Mouse (Mus musculus): ENCODE data around the gene Rbm3. TPM values are rescaled to one million over a fixed set of nuclear protein-coding genes. Genes with fewer than 3 reads are reported as not detected.
A peak's percentile ranks its signal among the peaks of the same experiment; 100 is the strongest.

The Rbm3 gene
- polyA plus RNA-seq, 1 experiment, result 92.3 TPM

DNA sequence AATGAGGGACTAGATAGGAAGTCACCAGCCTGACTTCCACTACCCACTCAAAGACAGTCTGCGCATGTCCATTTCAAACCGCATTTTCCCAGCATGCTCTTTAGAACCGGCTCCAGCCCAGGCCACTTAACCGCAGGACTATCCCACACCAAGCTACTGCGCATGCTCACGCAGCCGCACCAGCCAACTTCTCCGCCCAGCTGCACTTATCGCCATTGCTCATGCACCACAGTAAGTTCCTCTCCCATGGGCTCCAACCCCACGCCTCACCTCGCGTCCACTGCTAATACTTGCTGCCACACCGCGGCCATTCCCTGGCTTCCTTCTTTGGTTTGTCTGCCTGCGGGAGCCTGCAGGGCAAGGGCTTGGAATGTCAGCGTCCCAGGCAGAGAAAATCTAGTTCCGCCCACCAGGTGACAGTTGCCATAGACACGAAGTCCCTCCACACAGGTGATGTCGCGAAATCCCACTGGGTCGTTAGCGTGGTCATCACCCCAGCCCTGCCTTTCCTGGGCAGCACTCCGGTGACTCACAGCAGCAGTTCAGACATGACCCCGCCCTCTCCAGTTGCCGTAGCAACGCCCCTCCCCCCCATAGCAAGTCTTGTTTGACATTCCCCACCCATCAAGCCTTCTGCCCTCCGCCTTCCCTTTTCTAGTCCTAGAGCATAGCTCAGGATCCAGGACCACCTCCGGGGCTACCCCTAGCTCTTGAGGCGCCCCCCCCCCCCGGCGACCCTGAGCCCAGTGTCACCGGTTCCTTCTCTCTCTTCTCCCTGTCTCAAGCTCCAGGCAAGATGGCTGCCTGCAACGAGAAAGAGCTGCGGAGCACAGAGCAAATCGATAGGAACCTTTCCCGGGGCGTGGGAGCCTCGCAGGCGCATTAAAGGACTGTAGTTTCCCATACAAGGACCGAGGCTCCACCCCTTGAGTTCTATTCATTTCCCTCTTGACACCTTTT, 13.4 kb downstream of the Rbm3 start, which contains the start of gene Wdr13:
Gene Wdr13 (minus strand): TSS at position 876 of the 960 bp plus-strand sequence.
- TF ChIP-seq CTCF (IDR thresholded peaks at IDR 0.05; ENCODE audit: insufficient read depth, low read length) (no peak), POLR2A (IDR thresholded peaks at IDR 0.05; ENCODE audit: borderline replicate concordance, extremely low read depth, low read depth, low read length) (peak; percentile 88; the same call in 1 of the 2 replicates)
- WGBS, result 23% methylated on average over 40 of the region's 40 CpGs
- peak; percentile 75 for DNase-seq
- peak within 1 kb of the TSS; percentile 89 for H3K4me3 ChIP-seq (replicated peaks; ENCODE audit: extremely low read depth, low read depth, low read length)
- peaks cover 2% of the 10 kb centered on the region; the same call in 1 of the 2 replicates for H3K4me1 ChIP-seq (ENCODE audit: control insufficient read depth, insufficient read depth, low read length)

DNA sequence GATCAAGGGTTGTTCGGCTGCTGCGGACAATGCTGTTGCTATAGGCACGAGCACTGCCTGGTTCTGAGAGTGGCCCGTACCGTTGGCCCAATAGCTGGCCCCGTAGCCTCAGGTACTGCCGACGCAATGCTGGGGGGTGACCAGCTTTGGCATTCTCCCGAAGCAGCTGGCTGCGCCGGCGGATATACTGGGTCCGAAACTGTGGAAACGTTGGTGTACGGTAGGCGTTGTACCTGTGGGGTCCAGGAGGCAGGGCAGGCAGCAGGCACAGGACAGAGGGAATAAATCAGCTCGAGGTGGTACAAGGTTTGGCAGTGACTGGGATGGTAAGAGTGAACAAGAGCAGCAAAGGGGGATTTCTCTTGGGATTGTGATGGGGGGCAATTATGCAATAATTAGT, 14.3 kb downstream of the Rbm3 start:
- TF ChIP-seq POLR2A (IDR thresholded peaks at IDR 0.05; ENCODE audit: borderline replicate concordance, extremely low read depth, low read depth, low read length) (no peak), CTCF (IDR thresholded peaks at IDR 0.05; ENCODE audit: insufficient read depth, low read length) (no peak)
- Histone ChIP-seq H3K4me3 (replicated peaks; ENCODE audit: extremely low read depth, low read depth, low read length) (no peak overlapping the region), H3K4me1 (ENCODE audit: control insufficient read depth, insufficient read depth, low read length) (peaks cover 2% of the 10 kb centered on the region; the same call in 1 of the 2 replicates)
- no peak for DNase-seq
- WGBS, result 86% methylated on average over 17 of the region's 17 CpGs

GRCm38 (mm10) chrX:8125235-8125634, 20.4 kb downstream of the Rbm3 start:
- no peak for DNase-seq
- WGBS, result 69% methylated on average over 7 of the region's 7 CpGs
- H3K4me3 ChIP-seq (replicated peaks; ENCODE audit: extremely low read depth, low read depth, low read length), result no peak overlapping the region
- no peaks in the 10 kb centered on the region for H3K4me1 ChIP-seq (ENCODE audit: control insufficient read depth, insufficient read depth, low read length)
- no peak for TF ChIP-seq POLR2A (IDR thresholded peaks at IDR 0.05; ENCODE audit: borderline replicate concordance, extremely low read depth, low read depth, low read length)
- TF ChIP-seq CTCF (IDR thresholded peaks at IDR 0.05; ENCODE audit: insufficient read depth, low read length), result peak; percentile 21; the same call in 1 of the 2 replicates

DNA sequence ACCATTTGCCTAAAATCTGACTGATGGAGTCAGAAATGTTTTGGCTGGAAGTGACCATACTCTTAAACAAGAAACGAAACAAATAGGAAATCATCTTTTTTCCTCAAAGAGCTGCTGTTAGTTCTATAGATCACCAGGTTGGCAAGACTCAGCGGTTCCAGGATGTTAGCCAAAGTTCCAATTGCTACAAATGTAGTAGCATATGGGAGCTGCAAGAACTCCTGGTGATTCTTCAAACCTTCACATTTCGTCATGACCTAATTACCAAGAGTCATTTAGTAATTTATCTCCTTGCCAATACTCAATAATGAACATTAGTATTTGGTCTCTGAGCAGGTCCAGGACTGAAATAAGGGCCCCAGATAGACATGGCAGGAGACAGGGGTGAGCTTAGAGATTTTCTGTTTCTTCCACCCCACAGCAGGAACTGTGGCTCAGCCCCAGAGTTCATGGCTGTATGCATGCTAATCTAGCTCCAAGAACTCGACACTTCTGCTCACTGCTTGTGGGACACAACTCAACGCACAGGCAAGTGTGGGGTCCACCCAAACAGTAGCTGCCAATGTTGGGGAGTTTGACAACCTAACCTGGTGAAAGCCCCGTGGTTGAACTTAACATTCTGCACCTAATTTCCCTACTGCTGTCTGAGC, 21.7 kb downstream of the Rbm3 start:
- no peak overlapping the region for H3K4me3 ChIP-seq (replicated peaks; ENCODE audit: extremely low read depth, low read depth, low read length)
- 70% methylated on average over 6 of the region's 6 CpGs for WGBS
- no peak for DNase-seq
- TF ChIP-seq CTCF (IDR thresholded peaks at IDR 0.05; ENCODE audit: insufficient read depth, low read length), result no peak
- no peak for TF ChIP-seq POLR2A (IDR thresholded peaks at IDR 0.05; ENCODE audit: borderline replicate concordance, extremely low read depth, low read depth, low read length)
- no peaks in the 10 kb centered on the region for H3K4me1 ChIP-seq (ENCODE audit: control insufficient read depth, insufficient read depth, low read length)

GRCm38 (mm10) chrX:8117264-8117663, 28.4 kb downstream of the Rbm3 start:
- no peak for DNase-seq
- no peaks in the 10 kb centered on the region for H3K4me1 ChIP-seq (ENCODE audit: control insufficient read depth, insufficient read depth, low read length)
- TF ChIP-seq POLR2A (IDR thresholded peaks at IDR 0.05; ENCODE audit: borderline replicate concordance, extremely low read depth, low read depth, low read length), result no peak

GRCm38 (mm10) chrX:8115275-8115674, 30.4 kb downstream of the Rbm3 start:
- no peaks in the 10 kb centered on the region for H3K4me1 ChIP-seq (ENCODE audit: control insufficient read depth, insufficient read depth, low read length)
- TF ChIP-seq CTCF (IDR thresholded peaks at IDR 0.05; ENCODE audit: insufficient read depth, low read length), result no peak
- no peak for TF ChIP-seq POLR2A (IDR thresholded peaks at IDR 0.05; ENCODE audit: borderline replicate concordance, extremely low read depth, low read depth, low read length)
- no peak overlapping the region for H3K4me3 ChIP-seq (replicated peaks; ENCODE audit: extremely low read depth, low read depth, low read length)
- DNase-seq, result no peak
- 67% methylated on average over 4 of the region's 4 CpGs for WGBS

More at GRCm38 (mm10) chrX:8117264-8117663, 28.4 kb downstream of the Rbm3 start:
- no peak overlapping the region for H3K4me3 ChIP-seq (replicated peaks; ENCODE audit: extremely low read depth, low read depth, low read length)

DNA sequence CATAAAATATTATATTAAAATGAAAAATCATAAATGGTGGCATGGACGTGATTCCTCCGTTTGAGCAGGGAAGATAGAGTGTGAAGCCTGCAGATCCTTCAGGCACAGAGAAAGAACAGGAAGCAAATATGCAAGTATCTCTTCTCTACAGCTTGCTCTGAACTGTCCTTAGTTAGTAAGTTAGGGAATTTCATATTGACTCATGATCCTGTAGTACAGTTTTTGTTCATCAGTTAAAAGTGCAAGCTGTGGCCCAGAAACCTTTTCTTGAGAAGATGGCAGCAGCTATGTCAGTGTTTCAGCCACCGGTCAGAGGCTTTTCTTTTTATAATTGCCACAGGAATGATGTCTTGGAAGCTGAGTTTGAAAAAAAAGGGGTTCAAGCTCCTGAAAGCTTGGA, 40.7 kb downstream of the Rbm3 start:
- WGBS, result 90% methylated on average over 3 of the region's 3 CpGs
- Histone ChIP-seq H3K4me1 (ENCODE audit: control insufficient read depth, insufficient read depth, low read length) (no peaks in the 10 kb centered on the region), H3K4me3 (replicated peaks; ENCODE audit: extremely low read depth, low read depth, low read length) (no peak overlapping the region)
- DNase-seq, result no peak
- TF ChIP-seq CTCF (IDR thresholded peaks at IDR 0.05; ENCODE audit: insufficient read depth, low read length) (no peak), POLR2A (IDR thresholded peaks at IDR 0.05; ENCODE audit: borderline replicate concordance, extremely low read depth, low read depth, low read length) (no peak)

DNA sequence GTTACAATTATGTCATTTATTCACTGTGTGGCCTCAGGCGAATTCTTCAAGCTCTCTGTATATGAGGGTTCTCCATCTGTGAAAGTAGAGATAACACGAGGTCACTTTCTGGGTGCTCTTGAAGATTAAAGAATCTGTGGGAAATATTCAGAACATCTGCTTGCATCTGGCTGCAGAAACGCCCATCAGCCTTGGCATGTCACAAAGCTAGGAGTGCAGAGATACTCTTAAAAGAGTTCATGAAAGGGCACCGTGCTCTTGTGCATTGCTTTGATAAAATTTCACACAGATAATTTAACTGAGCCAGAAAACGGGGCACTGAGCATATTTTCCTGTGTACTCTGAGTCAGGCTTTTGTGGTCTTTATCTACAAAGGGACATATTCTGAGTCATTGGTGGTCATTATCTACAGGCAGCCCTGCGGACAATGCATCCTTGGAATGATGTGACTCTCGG, 43.4 kb downstream of the Rbm3 start:
- WGBS, result 56% methylated on average over 7 of the region's 7 CpGs
- DNase-seq, result no peak
- Histone ChIP-seq H3K4me1 (ENCODE audit: control insufficient read depth, insufficient read depth, low read length) (no peaks in the 10 kb centered on the region), H3K4me3 (replicated peaks; ENCODE audit: extremely low read depth, low read depth, low read length) (no peak overlapping the region)
- TF ChIP-seq CTCF (IDR thresholded peaks at IDR 0.05; ENCODE audit: insufficient read depth, low read length) (no peak), POLR2A (IDR thresholded peaks at IDR 0.05; ENCODE audit: borderline replicate concordance, extremely low read depth, low read depth, low read length) (no peak)

DNA sequence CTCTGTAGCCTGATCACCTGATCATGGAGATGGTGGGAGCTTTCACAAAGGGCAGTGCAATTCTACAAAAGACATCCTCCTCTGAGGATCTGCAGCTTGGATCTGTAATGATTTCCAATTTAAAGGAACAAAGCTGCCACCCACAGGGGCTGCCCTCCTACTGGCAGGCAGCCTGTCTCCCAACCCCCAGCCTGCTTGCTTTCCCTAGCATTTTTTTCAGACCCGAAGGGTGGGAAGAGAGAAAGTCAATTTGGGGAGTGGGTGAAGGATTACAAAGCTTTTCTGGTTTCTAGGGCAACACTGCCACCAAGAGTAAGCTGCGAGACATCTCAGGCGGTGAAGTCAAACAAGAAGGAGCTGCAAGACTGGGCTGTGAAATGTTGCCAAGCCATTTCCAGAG, 44.7 kb downstream of the Rbm3 start:
- no peak for DNase-seq
- H3K4me1 ChIP-seq (ENCODE audit: control insufficient read depth, insufficient read depth, low read length), result no peaks in the 10 kb centered on the region
- TF ChIP-seq CTCF (IDR thresholded peaks at IDR 0.05; ENCODE audit: insufficient read depth, low read length) (no peak), POLR2A (IDR thresholded peaks at IDR 0.05; ENCODE audit: borderline replicate concordance, extremely low read depth, low read depth, low read length) (no peak)
- WGBS, result 40% methylated on average over 3 of the region's 3 CpGs
- no peak overlapping the region for H3K4me3 ChIP-seq (replicated peaks; ENCODE audit: extremely low read depth, low read depth, low read length)
